Mouse (Mus musculus) v-Abl transformed pro-B cells (cell line): Measurements from ENCODE around the gene Myt1l.

Source experiments
- in situ Hi-C, 2 experiments: fragments of 400-800 bp; cut with MboI; formaldehyde crosslinking; loops; one replicate each; pipeline ENCODE4 v1.15.1; 2025; ENCODE audit not compliant: unreplicated experiment in 2 of 2

Gene Myt1l

DNA sequence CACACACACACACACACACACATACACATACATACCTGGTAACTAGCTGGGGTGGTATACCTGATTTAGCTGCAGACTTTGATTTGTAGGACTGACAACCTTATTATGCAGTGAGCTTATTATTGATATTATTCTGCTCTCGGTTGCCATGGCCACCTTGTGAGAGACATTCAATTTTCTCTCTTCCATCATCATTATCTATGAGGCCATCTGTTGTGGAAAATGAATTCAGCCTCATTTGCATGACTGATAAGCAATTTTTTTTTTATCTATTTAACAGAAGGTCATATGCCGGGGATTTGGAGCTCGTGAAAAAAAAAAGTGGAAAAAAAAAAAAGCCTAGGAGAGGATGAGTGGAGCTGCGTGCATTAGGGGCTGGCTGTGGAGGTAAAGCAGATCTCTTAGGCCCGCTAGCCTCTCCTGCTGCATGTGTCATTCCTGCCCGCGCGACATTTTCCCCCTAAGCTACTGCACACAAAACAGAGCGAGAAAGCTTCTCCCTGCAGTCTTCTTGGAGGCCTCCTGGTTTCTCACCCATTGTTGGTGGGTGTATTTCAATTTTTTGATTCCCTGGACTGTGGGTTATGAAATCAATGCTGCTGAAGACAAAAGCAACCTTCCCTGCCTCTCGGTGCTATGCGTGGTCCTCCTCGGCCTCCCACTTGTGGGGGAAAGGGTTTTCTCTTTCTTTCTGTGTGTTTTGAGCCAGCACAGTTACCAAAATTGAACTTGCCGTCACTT, at the start of gene Myt1l:
Gene Myt1l (plus strand): TSS at position 354 of the 741 bp plus-strand sequence.
- in situ Hi-C loops: no loop called here

DNA sequence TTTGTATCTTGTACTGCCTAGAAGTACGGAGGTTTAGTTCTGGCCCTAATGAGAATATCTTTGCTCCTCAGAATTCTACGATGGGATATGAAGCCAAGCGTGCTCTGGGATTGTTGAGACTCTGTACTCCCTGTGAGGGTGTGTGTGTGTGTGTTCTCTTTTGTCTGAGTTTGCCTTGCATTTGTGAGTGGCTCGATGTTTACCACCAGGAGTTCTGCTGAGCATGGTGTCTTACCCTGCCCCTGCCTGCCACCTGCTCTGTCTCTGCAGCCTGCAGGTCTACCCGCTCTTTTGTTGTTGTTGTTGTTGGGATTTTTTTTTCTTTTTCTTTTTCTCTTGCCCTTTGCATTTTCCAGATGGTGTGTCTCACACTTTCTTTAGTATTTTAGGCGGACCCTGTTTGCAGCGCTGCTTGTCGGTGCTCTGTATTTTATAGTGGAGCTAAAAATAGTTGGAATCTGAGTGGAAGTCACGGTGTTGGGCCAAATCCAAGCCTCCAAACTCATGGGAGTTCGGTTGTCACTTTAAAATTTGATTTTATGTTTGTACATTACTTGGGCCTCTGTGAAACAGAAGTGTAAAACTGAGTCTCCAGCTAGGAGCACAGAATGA, 41.7 kb upstream of the Myt1l start:
- in situ Hi-C loops: no loop called here

DNA sequence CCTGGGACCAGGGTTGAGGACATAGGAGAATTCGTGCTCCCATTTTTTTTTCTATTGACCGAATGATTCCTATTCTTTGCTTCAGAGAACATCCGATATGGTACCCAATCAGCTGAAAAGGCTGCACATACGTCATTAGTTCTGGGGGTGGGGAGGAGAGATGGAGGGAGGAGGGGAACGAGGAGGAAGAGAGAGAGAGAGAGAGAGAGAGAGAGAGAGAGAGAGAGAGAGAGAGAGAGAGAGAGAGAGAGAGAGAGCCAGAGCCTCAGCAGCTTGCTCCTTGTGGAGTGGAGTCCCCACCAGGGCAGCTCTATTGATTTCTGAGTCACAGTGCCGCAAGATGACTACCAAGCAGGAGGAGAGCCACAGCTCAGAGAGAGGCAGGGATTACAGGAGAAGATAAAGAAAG, 1.9 kb upstream of the Myt1l start:
- in situ Hi-C loops: no loop called here

DNA sequence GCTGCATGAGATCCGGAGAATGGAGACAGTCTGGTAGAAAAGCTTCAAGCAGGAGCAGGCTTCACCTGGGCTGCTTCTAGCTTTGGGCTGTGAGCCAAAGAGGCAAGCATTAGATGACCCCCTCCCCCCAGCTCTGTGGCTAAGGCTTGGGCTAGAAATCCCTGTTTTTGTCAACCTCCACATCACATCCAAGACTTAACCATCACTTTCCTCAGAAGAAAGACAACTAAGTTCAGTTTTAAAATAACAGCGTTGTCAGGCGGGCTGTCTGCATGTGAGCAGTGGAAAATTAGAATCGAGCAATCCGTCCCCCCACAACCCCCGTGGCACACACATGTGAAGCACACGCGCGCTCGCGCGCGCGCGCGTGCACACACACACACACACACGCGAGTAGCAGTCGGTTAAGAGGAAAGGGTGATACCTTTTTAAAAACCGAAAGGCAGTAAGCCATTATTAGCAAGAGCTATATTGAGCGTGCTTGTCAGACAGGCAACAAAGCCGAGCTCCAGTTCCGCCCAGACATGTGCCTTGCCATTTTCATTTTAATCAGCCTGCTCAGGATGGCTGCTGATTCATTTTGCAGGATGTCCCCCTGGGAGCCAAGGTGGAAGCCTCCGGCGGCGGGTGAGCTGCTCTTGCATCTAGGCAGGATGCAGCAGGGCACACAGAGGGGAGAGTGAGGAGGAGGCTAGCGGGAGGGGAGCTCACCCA, 979 bp upstream of the Myt1l start:
- in situ Hi-C loops: no loop called here

DNA sequence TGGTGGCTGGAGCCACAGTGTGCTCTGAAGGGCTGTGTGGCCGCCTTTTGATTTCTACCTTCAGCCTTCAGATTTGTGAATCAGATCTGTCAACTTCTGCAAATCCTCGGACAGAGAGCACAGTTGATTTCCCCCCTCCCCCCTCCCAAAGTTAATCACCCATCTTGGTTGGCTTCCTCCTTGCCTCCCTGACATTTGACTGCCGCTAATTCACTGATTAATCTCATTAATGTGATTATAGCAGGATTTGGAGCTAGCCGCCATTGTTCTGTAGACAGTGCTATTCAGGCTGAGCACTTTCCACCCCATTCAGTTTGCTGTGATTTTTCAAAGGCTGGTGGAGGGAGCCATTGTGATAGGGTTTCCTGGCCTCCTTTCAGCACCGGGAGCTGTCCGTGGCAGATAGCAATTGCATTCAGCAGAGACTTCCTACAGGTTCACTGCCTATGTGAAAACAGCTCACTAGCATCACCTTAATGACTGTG, 2.1 kb downstream of the Myt1l start:
- in situ Hi-C loops: no loop called here

GRCm38 (mm10) chr12:29530823-29531222, 2.6 kb downstream of the Myt1l start:
- in situ Hi-C loops: no loop called here

DNA sequence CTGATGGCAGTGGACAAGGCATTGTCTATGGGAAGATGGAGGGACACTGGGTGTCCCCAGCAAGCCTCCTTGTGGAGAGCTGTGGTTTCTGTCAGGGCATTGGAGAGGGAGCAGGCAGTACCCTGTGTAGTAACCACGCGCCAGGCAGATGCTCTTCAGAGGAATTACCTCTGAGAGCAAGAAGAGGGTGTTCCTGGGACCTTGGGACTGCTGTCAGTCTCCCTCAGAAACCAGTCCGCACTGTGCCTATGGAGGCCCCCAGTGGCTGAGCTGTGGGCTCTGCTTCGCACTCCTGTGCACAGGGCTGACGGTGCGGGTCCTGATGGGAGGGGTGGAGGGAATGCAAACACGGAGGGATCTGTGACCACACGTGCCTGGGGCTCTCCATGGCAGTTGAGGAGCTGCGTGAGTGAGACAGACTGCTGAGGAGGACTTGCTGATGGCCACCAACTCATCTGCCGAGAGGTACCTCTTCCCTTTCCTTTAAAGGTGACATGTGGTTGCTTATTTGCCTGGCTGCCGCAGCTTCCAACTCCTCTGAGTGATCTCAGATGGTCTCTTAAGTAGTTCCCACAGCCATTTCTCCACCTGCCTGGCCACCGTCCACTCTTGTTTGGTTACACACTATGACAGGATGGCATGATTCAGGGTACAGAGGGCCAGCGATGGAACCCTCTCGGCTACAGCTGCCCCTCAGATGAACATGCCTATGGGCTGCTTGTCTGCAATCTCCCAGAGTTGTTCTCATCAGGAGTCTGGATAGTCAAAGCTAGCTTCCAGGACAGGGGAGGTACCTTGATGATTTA, 5.1 kb downstream of the Myt1l start:
- in situ Hi-C loops: no loop called here

DNA sequence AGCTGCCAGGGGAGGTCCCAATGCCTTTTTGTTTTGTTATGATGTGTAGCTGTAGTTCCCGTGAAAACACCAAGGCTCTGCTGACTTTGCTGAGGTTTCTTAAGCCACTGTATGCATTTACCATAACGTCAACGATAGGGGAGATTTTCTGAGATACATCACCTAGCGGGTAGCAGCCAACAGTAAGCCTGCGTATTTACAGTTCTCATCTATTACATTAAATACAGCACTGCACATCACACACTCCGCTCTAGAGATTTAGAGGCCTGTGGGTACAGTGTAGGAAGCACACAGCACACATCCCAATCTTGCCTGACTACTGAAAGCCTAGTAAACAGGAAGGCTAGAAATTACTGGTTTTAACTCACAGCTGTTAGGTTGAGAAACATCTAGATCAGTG, 6.1 kb downstream of the Myt1l start:
- in situ Hi-C loops: no loop called here

GRCm38 (mm10) chr12:29534761-29535300, 6.6 kb downstream of the Myt1l start:
- in situ Hi-C loops: no loop called here

- in situ Hi-C loops: no loop called here
Measured at GRCm38 (mm10) chr12:29537916-29538315, 9.7 kb downstream of the Myt1l start.

DNA sequence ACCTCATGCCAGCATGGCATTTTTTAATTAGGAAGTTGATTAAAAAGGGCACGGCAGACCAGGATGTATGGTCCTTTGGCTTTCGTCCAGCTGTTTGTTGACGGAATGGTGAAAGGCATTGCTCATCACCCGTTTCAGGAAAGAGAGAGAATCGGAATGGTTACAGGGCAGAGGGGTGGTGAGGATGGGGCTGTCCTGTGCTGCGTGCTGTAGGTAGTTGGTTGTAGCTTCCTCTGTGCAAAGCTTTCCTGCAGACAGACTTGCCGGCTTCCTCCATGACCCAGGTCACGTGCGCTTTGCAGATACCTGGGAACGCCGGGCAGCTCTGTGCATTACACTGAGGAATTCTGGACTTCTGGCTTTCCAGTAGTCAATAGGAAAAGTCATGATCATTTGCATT, 10.3 kb downstream of the Myt1l start:
- in situ Hi-C loops: no loop called here

DNA sequence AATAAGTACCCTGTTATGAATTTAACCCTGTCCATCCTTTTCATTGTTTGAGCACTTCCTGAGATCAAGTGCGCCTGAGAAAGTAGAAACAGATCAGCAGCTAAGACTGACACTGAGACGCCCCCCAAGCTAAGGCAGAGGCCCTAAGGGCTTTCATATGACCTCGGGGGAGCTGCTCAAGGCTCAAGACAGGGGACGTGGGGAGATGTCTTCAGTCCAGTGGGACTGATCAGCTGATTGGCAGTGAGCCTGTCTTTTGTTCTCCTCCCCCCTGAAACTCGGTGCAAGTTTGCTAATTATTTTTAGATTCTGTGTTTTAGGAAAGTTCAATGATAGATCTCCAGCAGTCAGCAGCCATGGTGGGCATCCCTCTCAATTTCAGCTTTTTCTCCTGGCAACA, 10.9 kb downstream of the Myt1l start:
- in situ Hi-C loops: no loop called here

GRCm38 (mm10) chr12:29540741-29541140, 12.6 kb downstream of the Myt1l start:
- in situ Hi-C loops: no loop called here

DNA sequence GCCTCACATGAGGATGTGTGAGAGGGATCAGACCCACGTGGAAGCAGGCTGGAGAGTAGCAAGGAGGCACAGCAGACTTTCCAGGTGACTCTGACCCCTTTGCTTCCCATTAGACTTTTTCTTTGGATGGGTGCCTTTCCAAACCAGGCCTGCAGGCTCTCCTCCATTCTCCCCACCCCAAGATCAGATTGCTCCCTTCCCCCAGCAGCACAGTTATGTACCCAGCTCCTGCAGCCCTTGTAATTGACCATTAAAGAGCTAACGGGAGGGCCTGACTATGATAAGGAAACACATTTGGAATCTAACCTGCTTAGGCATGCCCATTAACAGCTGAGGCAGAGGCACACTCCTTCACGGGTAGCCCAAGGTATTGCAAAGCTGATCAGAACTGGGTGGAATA, 17.9 kb downstream of the Myt1l start:
- in situ Hi-C loops: no loop called here

- in situ Hi-C loops: no loop called here
Measured at GRCm38 (mm10) chr12:29547112-29547511, 18.9 kb downstream of the Myt1l start.

- in situ Hi-C loops: no loop called here
Measured at GRCm38 (mm10) chr12:29547755-29548154, 19.6 kb downstream of the Myt1l start.

- in situ Hi-C loops: no loop called here
Measured at GRCm38 (mm10) chr12:29553138-29553537, 25.0 kb downstream of the Myt1l start.

DNA sequence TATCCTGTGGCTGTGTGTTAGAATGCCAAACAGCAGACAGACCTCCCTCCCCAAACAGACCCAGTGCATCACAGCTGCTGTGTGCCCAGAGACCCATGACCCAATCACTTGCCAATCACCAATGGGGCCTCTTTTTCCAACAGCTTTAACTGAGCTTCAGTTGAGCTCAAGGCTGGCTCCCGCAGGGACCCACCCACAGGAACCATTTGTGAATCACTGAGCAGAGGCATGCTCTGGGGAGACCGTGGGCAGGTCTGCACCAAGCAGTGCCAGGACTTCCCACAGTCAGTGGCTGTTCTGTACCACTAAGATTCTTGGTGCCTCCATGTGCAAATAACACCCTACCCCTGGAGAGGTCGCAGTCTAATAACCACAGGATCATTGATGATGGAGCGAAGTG, 27.5 kb downstream of the Myt1l start:
- in situ Hi-C loops: no loop called here

DNA sequence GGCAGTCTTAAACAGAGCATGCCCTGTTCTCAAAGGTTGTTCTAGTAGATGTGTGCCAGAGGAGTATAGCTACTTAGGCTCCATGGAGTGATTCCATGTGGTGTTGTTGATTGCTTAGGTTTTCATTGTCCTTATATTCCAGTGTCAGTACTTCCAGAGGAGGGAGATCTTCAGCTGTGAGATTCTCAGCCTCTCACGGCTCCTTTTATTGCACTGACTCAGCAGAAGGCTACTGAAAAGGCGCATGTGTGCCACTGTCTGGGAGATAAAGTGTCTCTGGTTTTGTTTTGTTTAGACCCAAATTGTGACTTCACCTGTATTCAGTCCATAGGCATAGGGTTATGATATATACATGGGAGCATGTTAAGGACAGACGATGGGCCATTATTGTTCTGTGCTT, 28.2 kb downstream of the Myt1l start:
- in situ Hi-C loops: no loop called here

GRCm38 (mm10) chr12:29556901-29557300, 28.7 kb downstream of the Myt1l start:
- in situ Hi-C loops: no loop called here

- in situ Hi-C loops: no loop called here
Measured at GRCm38 (mm10) chr12:29559769-29560168, 31.6 kb downstream of the Myt1l start.
